Mouse (Mus musculus) WW6 (cell line): ENCODE results near the gene Tmem144.
"Not testable (repeated sequence)": the region's sequence is repeated elsewhere in the genome, so short reads cannot be mapped to it uniquely, and the experiment has no call there.

Experiments
- DNase-seq: peaks from one replicate; pipeline ENCODE4 v3.0.0-alpha.2; 2013; ENCODE audit warnings: low read depth, low spot score

Tmem144 gene

GRCm38 (mm10) chr3:79809180-79809567 lies 43.4 kb downstream of the Tmem144 start:
- peak; percentile 39 for DNase-seq

DNA sequence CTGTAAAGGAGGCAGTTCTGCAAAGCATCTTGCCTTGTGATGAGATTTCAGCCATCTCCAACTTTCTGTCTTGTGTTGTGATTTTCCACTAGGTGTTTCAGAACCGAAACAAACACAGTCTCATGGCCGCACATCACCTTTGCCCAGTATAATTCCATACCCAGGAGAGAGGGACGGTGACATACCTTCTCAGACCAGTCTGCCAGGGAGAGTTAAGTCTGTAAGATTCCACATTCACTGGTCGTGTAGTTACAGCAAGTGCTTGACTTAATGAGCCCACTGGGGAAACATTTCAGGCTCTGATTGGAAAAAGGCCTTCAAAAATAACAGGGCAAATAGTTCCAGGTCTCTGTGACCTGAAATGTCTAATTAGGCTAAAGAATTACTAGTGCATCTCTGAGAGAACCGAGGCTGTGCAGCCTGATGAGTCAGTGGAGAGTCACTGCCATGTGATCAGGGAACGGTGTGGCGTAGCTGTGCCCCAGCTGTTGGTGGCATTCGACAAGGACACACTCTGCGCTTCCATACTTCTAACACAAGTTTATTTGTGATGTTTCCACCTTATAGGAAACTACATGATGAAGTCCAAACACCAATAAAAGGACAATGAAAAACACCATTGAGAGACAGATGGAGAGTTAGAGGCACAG lies 43.9 kb downstream of the Tmem144 start:
- no peak for DNase-seq

DNA sequence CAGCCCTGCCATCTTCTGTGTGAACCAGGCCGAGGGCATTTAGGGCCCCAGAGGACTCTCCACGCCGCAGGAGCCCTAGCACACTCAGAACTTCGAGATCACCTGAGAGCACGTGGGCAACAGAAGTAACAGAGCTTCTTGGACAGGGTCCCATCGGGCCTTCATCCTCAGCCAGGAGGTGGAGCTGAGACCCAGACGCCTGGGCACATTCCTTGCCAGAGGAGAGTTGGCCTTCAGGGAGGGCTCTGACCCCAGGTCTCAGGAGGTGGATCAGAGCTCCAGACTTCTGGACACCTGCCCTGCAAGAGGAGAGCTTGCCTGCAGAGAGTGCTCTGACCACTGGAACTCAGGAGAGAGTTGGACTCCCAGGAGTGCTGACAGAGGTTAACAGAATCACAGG lies 51.8 kb downstream of the Tmem144 start:
- DNase-seq: not testable (repeated sequence)

DNA sequence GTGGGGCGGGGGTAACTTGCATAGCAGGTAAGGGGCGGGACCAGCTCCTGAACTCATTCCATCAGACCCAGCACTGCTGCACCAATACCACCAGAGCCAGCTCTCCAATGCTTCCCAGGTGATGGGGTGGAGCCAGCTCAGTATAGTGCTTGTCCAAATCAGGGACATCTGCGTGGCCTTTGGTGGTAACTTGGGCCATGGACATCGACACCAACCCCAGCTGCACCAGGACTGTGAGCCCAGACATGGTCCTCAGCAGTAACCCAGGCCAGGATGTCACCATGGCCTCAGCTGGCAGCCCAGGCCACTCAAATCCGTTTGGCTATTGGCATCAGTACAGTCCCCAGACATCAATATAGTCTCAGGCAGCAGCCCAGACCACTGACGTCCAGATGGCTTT lies 60.3 kb downstream of the Tmem144 start:
- DNase-seq: no peak

- DNase-seq: no peak
Measured at GRCm38 (mm10) chr3:79790324-79790723, 62.2 kb downstream of the Tmem144 start.

DNA sequence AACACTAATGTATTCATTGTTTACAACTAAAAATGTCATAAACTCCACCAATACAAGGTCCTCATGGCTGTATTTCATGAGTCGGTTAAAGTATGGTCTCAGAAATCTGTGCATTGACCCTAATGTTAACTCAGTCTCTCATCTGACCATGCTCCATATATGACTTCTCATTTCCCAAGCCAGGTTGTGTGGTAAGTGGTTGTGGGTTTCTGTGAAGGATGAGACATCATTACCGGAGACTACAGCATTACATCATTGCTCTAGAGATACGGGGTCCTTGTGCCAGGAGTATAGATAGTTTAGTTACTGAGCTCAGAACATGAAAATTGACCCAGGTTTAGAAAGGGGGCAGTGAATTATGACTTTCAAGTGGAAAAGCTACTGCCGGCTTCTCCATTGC lies 63.0 kb downstream of the Tmem144 start:
- DNase-seq: no peak

DNA sequence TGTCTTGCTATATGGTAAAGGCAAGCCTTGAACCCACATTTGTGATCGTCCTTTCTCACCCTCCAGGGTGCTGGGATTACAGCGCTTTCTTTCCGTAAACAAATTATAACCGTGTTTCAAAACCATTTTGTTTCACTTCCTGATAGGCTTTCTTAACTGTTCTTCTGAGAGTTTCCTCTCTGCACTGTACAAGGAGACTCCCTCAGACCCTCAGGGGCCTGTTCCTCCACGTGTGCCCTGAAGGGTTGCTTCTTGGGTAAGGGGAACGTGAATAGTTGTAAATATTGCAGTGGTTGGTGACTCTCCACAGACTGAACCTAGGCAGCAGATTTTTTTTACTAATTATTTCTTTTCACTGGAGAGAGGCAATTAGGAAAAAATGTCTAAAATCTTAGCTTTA lies 63.6 kb downstream of the Tmem144 start:
- DNase-seq: no peak

DNA sequence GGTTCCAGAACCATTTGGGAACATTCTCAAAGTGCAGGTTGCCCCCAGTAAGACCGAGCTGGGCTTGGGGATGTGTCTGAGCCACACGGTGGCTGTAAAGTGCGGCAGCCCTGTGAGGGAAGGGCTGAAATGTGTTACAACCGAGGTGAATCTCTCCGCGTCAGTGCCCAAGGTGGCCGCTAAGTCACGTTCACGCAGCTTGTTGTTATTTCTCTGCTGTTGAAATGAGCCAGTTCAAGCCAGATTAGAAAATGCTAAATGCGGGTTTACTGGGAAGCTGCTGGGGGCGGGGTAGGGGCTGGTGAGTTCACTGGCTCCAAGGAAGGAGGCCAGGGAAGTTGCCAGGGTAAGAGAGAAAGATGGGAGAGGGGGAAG lies 68.2 kb downstream of the Tmem144 start:
- DNase-seq: peak; percentile 26

DNA sequence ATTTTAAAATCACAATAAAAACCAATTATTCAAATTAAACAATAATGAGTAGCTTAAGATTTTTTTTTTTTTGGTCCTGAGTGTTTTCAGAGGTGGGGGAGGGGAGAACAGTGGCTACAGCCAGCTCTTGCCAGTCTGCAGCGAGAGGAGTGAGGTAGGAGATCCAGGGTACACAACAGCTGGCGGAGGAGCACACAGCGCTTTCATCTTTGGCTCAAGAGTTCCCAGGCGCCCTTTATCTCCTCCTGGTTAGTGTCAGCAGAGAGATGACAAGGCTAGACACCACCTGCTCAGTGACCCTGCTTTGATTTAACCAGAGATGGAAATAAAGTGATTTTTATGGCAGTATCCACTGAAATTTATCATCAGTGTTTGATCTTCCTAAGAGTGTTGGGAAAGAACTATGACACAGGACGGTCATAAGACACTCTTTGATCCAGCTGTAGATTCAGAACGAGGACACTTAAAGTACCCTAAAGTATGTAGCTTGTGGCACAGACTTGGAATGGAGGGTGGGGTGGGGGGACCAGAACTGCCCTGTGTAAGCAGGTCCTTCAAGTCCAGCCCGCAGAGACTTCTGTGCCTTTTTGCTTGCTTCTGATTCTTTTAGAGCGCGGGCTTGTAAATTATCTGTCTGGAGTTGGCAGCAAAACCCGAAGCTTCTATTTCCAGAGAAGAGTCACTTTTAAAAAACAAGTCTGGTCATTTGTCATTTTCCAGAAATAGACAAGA lies 68.8 kb downstream of the Tmem144 start:
- DNase-seq: no peak

GRCm38 (mm10) chr3:79772701-79773100 lies 79.9 kb downstream of the Tmem144 start:
- no peak for DNase-seq
